Mouse (Mus musculus): ENCODE results near the gene Sp9. TPM values are rescaled to one million over a fixed set of nuclear protein-coding genes. Genes with fewer than 3 reads are reported as not detected.

Sp9 gene
- polyA plus RNA-seq, 1 experiment from 2014 or later: 3.7 TPM

- ATAC-seq (ENCODE audit: low FRiP score) (no peak), DNase-seq (ENCODE audit: low spot score) (no peak)
- Histone ChIP-seq H3K27me3 (ENCODE audit: control insufficient read depth, insufficient read depth, low read length) (peaks cover 73% of the 10 kb centered on the region), H3K36me3 (ENCODE audit: control insufficient read depth, insufficient read depth, low read length) (no peaks in the 10 kb centered on the region), H3K9ac (ENCODE audit: low read depth, low read length) (no peak overlapping the region), H3K9me3 (ENCODE audit: control insufficient read depth, low read length) (no peaks in the 10 kb centered on the region), H3K27ac (ENCODE audit: low read depth, low read length) (no peak overlapping the region), H3K4me1 (replicated peaks; ENCODE audit: control insufficient read depth, insufficient read depth, low read length) (peaks cover 12% of the 10 kb centered on the region), H3K4me2 (replicated peaks; ENCODE audit: low read depth, low read length) (no peak overlapping the region), H3K4me3 (ENCODE audit: low read depth, low read length) (no peak overlapping the region)
- 51% methylated on average over 1 of the region's 1 CpGs for WGBS
Measured at GRCm38 (mm10) chr2:73266623-73267022, 5.1 kb upstream of the Sp9 start.

GRCm38 (mm10) chr2:73267231-73267630, 4.5 kb upstream of the Sp9 start:
- no peaks in the 10 kb centered on the region for H3K36me3 ChIP-seq (ENCODE audit: control insufficient read depth, insufficient read depth, low read length)
- H3K27me3 ChIP-seq (ENCODE audit: control insufficient read depth, insufficient read depth, low read length): peaks cover 69% of the 10 kb centered on the region
- peaks cover 16% of the 10 kb centered on the region for H3K4me1 ChIP-seq (replicated peaks; ENCODE audit: control insufficient read depth, insufficient read depth, low read length)
- H3K4me3 ChIP-seq (ENCODE audit: low read depth, low read length): no peak overlapping the region
- no peaks in the 10 kb centered on the region for H3K9me3 ChIP-seq (ENCODE audit: control insufficient read depth, low read length)
- no peak overlapping the region for H3K9ac ChIP-seq (ENCODE audit: low read depth, low read length)
- no peak overlapping the region for H3K4me2 ChIP-seq (replicated peaks; ENCODE audit: low read depth, low read length)
- no peak overlapping the region for H3K27ac ChIP-seq (ENCODE audit: low read depth, low read length)
- no peak for ATAC-seq (ENCODE audit: low FRiP score)
- WGBS: 16% methylated on average over 3 of the region's 3 CpGs
- DNase-seq (ENCODE audit: low spot score): peak; percentile 24

GRCm38 (mm10) chr2:73267818-73268217, 3.9 kb upstream of the Sp9 start:
- Histone ChIP-seq H3K4me3 (ENCODE audit: low read depth, low read length) (no peak overlapping the region), H3K9me3 (ENCODE audit: control insufficient read depth, low read length) (no peaks in the 10 kb centered on the region), H3K4me1 (replicated peaks; ENCODE audit: control insufficient read depth, insufficient read depth, low read length) (peaks cover 16% of the 10 kb centered on the region), H3K27ac (ENCODE audit: low read depth, low read length) (no peak overlapping the region), H3K9ac (ENCODE audit: low read depth, low read length) (no peak overlapping the region), H3K27me3 (ENCODE audit: control insufficient read depth, insufficient read depth, low read length) (peaks cover 68% of the 10 kb centered on the region), H3K4me2 (replicated peaks; ENCODE audit: low read depth, low read length) (no peak overlapping the region), H3K36me3 (ENCODE audit: control insufficient read depth, insufficient read depth, low read length) (no peaks in the 10 kb centered on the region)
- no peak for ATAC-seq (ENCODE audit: low FRiP score)
- WGBS: under 1% methylated on average over 4 of the region's 4 CpGs
- peak; percentile 37 for DNase-seq (ENCODE audit: low spot score)

DNA sequence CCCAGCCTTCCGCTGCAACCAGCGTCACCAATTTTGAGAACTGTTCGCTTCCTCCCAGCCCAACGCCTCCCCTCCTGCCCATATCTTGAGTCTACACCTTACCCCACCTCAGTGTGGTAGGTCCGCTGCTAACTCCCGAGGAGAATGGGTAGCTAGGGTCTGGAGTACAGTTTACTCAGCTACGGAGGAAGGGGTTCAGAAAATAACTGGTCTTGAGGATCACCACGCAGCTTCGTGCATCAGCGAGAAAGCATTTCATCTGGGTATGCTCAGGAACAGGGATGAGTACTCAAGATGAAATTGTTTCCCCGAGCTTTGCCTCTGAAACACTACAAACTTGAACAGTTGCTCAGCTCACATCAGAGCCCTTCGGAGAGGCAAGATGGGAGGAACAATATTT, 3.4 kb upstream of the Sp9 start:
- Histone ChIP-seq H3K36me3 (ENCODE audit: control insufficient read depth, insufficient read depth, low read length) (no peaks in the 10 kb centered on the region), H3K27me3 (ENCODE audit: control insufficient read depth, insufficient read depth, low read length) (peaks cover 66% of the 10 kb centered on the region), H3K4me1 (replicated peaks; ENCODE audit: control insufficient read depth, insufficient read depth, low read length) (peaks cover 17% of the 10 kb centered on the region), H3K4me2 (replicated peaks; ENCODE audit: low read depth, low read length) (no peak overlapping the region), H3K9me3 (ENCODE audit: control insufficient read depth, low read length) (no peaks in the 10 kb centered on the region), H3K4me3 (ENCODE audit: low read depth, low read length) (no peak overlapping the region), H3K9ac (ENCODE audit: low read depth, low read length) (no peak overlapping the region), H3K27ac (ENCODE audit: low read depth, low read length) (no peak overlapping the region)
- WGBS: under 1% methylated on average over 12 of the region's 12 CpGs
- DNase-seq (ENCODE audit: low spot score) (peak; percentile 64), ATAC-seq (ENCODE audit: low FRiP score) (no peak)

DNA sequence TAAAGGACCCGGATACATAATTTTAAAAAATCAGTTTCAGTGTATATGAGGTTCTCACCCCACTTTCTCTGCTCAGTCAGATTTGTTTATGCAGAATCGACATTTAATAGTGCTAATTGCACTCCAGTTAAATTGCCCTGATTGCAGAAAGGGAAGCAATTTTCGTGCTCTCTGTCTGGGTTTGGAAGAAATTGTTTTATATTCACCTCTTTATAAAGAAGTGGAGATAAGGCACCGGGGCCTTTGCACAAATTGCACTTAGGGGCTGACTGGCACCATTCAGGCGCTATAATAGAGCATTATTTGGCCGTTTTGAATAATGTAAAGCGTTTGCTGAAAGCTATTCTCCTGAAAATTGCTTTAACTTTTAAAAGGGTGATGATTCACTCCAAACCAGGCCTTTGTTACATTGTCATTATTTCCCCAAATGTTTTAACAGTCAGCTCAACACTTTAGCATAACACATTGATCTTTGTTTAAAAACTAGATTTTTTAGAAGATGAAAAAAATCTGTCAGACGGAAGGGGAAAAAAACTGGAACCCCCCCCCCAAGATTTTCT, 2.8 kb upstream of the Sp9 start:
- no peak overlapping the region for H3K4me2 ChIP-seq (replicated peaks; ENCODE audit: low read depth, low read length)
- no peak for ATAC-seq (ENCODE audit: low FRiP score)
- H3K4me3 ChIP-seq (ENCODE audit: low read depth, low read length): no peak overlapping the region
- H3K9me3 ChIP-seq (ENCODE audit: control insufficient read depth, low read length): no peaks in the 10 kb centered on the region
- no peaks in the 10 kb centered on the region for H3K36me3 ChIP-seq (ENCODE audit: control insufficient read depth, insufficient read depth, low read length)
- DNase-seq (ENCODE audit: low spot score): peak; percentile 43
- peaks cover 16% of the 10 kb centered on the region for H3K4me1 ChIP-seq (replicated peaks; ENCODE audit: control insufficient read depth, insufficient read depth, low read length)
- no peak overlapping the region for H3K9ac ChIP-seq (ENCODE audit: low read depth, low read length)
- H3K27ac ChIP-seq (ENCODE audit: low read depth, low read length): no peak overlapping the region
- WGBS: 6% methylated on average over 8 of the region's 8 CpGs
- peaks cover 65% of the 10 kb centered on the region for H3K27me3 ChIP-seq (ENCODE audit: control insufficient read depth, insufficient read depth, low read length)

DNA sequence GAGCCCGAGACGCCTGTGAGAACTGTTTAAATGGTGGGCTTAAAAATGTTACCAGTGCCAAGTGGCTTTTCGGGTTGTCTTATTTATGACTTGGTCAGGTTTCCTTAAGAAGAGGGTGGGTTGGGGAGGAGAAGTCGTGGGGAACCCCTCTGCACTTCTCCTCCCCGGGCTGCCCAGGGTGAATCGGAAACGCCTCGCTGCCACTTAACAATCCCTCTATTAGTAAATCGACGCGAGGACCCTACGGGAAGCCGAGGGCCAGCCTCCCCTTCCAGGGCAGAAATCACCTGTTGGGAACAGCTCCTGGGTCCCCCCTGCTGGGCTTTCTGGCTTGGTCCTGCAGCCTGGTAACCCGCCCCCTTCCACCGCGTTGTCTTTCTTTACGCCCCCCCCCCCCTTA, 2.1 kb upstream of the Sp9 start:
- peaks cover 15% of the 10 kb centered on the region for H3K4me1 ChIP-seq (replicated peaks; ENCODE audit: control insufficient read depth, insufficient read depth, low read length)
- under 1% methylated on average over 17 of the region's 17 CpGs for WGBS

GRCm38 (mm10) chr2:73270071-73270592, 1.6 kb upstream of the Sp9 start:
- H3K27me3 ChIP-seq (ENCODE audit: control insufficient read depth, insufficient read depth, low read length): peaks cover 62% of the 10 kb centered on the region
- H3K4me3 ChIP-seq (ENCODE audit: low read depth, low read length): peak overlapping the region; percentile 12; the same call in 1 of the 2 replicates
- H3K9me3 ChIP-seq (ENCODE audit: control insufficient read depth, low read length): no peaks in the 10 kb centered on the region
- peak overlapping the region; percentile 76 for H3K4me2 ChIP-seq (replicated peaks; ENCODE audit: low read depth, low read length)
- H3K36me3 ChIP-seq (ENCODE audit: control insufficient read depth, insufficient read depth, low read length): no peaks in the 10 kb centered on the region
- ATAC-seq (ENCODE audit: low FRiP score): no peak
- no peak for DNase-seq (ENCODE audit: low spot score)
- peaks cover 14% of the 10 kb centered on the region for H3K4me1 ChIP-seq (replicated peaks; ENCODE audit: control insufficient read depth, insufficient read depth, low read length)
- no peak overlapping the region for H3K9ac ChIP-seq (ENCODE audit: low read depth, low read length)
- WGBS: 1% methylated on average over 14 of the region's 14 CpGs
- H3K27ac ChIP-seq (ENCODE audit: low read depth, low read length): no peak overlapping the region

More for the DNA sequence above, 2.1 kb upstream of the Sp9 start:
- Histone ChIP-seq H3K4me2 (replicated peaks; ENCODE audit: low read depth, low read length) (peak overlapping the region; percentile 23; the same call in 1 of the 2 replicates), H3K27me3 (ENCODE audit: control insufficient read depth, insufficient read depth, low read length) (peaks cover 64% of the 10 kb centered on the region), H3K9me3 (ENCODE audit: control insufficient read depth, low read length) (no peaks in the 10 kb centered on the region), H3K27ac (ENCODE audit: low read depth, low read length) (no peak overlapping the region), H3K36me3 (ENCODE audit: control insufficient read depth, insufficient read depth, low read length) (no peaks in the 10 kb centered on the region), H3K9ac (ENCODE audit: low read depth, low read length) (no peak overlapping the region), H3K4me3 (ENCODE audit: low read depth, low read length) (0 out of 2 replicates have a peak overlapping the region, but pooled peaks have one; percentile 4)
- DNase-seq (ENCODE audit: low spot score) (peak; percentile 58), ATAC-seq (ENCODE audit: low FRiP score) (no peak)

GRCm38 (mm10) chr2:73270593-73271458, 899 bp upstream of the Sp9 start:
- WGBS: under 1% methylated on average over 38 of the region's 38 CpGs
- Histone ChIP-seq H3K4me1 (replicated peaks; ENCODE audit: control insufficient read depth, insufficient read depth, low read length) (peaks cover 14% of the 10 kb centered on the region), H3K9ac (ENCODE audit: low read depth, low read length) (no peak overlapping the region)

More at GRCm38 (mm10) chr2:73270593-73271458, 899 bp upstream of the Sp9 start:
- DNase-seq (ENCODE audit: low spot score): peak; percentile 70
- H3K4me2 ChIP-seq (replicated peaks; ENCODE audit: low read depth, low read length): peak overlapping the region; percentile 76
- H3K4me3 ChIP-seq (ENCODE audit: low read depth, low read length): peak overlapping the region; percentile 12; the same call in 1 of the 2 replicates
- H3K27me3 ChIP-seq (ENCODE audit: control insufficient read depth, insufficient read depth, low read length): peaks cover 56% of the 10 kb centered on the region
- no peaks in the 10 kb centered on the region for H3K36me3 ChIP-seq (ENCODE audit: control insufficient read depth, insufficient read depth, low read length)
- no peaks in the 10 kb centered on the region for H3K9me3 ChIP-seq (ENCODE audit: control insufficient read depth, low read length)
- H3K27ac ChIP-seq (ENCODE audit: low read depth, low read length): no peak overlapping the region
- peak; percentile 46 for ATAC-seq (ENCODE audit: low FRiP score)

Data from hindbrain, embryonic 11.5 days (tissue).